Mouse (Mus musculus): ENCODE data around the gene Lpin1. TPM values are rescaled to one million over a fixed set of nuclear protein-coding genes. Genes with fewer than 3 reads are reported as not detected.
A peak's percentile ranks its signal among the peaks of the same experiment; 100 is the strongest.

Lpin1 gene
- polyA plus RNA-seq, 1 experiment from 2014 or later = 3.3 TPM

DNA sequence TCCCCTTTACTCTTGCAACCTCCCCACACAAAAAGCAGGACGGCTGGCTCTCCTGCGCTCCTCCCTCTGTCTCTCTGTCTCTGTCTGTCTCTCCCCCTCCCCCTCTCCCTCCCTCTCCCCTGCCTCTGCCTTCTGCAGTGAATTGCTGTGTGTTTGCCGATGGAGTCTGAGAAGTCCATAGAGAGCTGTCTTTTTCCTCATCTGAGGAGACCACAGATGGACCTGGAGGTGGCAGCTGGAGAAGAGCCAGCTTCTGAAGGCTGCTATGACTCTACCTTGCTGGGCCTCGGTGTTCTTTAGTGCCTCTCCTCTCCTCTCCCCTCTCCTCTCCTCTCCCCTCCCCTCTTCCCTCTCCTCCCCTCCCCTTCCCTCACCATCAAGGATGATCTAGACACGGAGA lies 5.1 kb downstream of the Lpin1 start:
- peaks cover 4% of the 10 kb centered on the region; the same call in 1 of the 2 replicates for H3K9me3 ChIP-seq
- no peak overlapping the region for H3K4me3 ChIP-seq
- no peaks in the 10 kb centered on the region for H3K27me3 ChIP-seq (ENCODE audit: insufficient read depth, poor library complexity, severe bottlenecking)
- WGBS = 72% methylated on average over 5 of the region's 5 CpGs
- H3K4me1 ChIP-seq = no peaks in the 10 kb centered on the region
- no peaks in the 10 kb centered on the region for H3K36me3 ChIP-seq
- no peak for DNase-seq (ENCODE audit: low spot score)
- H3K27ac ChIP-seq = no peak overlapping the region

DNA sequence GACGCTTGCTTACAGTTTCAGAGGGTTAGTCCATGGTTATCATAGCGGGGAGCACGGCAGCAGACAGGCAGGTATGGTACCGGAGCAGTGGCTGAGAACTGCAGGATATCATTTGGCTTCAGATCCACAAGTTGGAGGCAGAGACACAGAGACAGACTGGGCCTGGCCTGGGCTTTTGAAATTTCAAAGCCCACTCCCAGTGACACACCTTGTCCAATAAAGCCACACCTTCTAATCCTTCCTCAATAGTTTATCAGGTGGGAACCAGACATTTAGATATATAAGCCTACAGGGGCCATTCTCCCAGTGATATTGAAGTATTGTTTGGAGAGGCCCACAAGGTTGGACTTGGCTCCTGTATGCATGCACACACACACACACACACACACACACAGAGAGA lies 8.5 kb downstream of the Lpin1 start:
- no peaks in the 10 kb centered on the region for H3K27me3 ChIP-seq (ENCODE audit: insufficient read depth, poor library complexity, severe bottlenecking)
- H3K9me3 ChIP-seq = no peaks in the 10 kb centered on the region
- 77% methylated on average over 4 of the region's 4 CpGs for WGBS
- H3K27ac ChIP-seq = no peak overlapping the region
- H3K4me3 ChIP-seq = no peak overlapping the region
- no peaks in the 10 kb centered on the region for H3K4me1 ChIP-seq
- no peak for DNase-seq (ENCODE audit: low spot score)
- H3K36me3 ChIP-seq = no peaks in the 10 kb centered on the region

DNA sequence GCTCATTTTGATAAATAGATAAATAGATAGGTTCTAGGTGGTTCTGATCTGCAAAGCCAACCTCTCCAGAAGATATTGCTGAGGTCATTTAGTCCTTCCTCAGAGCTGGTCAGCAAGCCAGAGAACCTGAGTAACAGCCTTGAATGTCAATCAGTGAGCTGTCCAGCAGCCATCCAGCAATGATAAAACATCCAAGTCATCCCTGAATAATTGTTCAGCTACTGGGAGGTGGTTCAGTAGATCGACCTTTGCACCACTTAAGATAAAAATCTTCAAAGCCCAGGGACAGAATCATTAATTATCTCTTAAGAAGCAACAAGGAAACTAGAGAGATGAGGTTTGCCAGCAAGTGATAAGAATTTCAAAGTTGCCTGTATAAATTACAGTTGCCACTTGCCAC lies 10.4 kb downstream of the Lpin1 start:
- H3K4me3 ChIP-seq = no peak overlapping the region
- no peaks in the 10 kb centered on the region for H3K27me3 ChIP-seq (ENCODE audit: insufficient read depth, poor library complexity, severe bottlenecking)
- WGBS = 31% methylated on average over 1 of the region's 1 CpGs
- H3K4me1 ChIP-seq = no peaks in the 10 kb centered on the region
- no peaks in the 10 kb centered on the region for H3K36me3 ChIP-seq
- DNase-seq (ENCODE audit: low spot score) = no peak
- H3K27ac ChIP-seq = no peak overlapping the region
- no peaks in the 10 kb centered on the region for H3K9me3 ChIP-seq

DNA sequence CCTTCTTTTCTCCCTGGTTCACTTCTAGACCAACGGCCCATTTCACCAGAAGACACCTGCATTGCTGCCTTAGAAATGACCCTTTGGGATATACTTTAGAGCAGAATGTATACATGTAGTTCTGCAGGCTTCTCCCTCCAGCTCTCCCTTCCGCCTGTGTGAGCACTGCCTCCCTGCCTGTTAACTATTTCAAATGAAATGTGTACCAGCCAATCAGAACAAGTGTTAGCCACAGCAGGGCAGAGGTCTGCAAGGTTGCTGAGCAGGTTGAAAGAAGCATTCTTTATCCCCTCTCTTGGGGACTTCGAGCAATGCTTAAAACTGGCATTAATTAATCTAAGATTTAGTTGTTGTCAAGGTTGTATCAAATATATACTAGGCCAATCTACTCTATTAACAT lies 11.4 kb downstream of the Lpin1 start:
- Histone ChIP-seq H3K27ac (no peak overlapping the region), H3K27me3 (ENCODE audit: insufficient read depth, poor library complexity, severe bottlenecking) (no peaks in the 10 kb centered on the region), H3K4me3 (no peak overlapping the region), H3K9me3 (no peaks in the 10 kb centered on the region), H3K4me1 (no peaks in the 10 kb centered on the region), H3K36me3 (no peaks in the 10 kb centered on the region)
- no peak for DNase-seq (ENCODE audit: low spot score)
- whole genome bisulfite sequencing = 74% methylated on average over 3 of the region's 3 CpGs

DNA sequence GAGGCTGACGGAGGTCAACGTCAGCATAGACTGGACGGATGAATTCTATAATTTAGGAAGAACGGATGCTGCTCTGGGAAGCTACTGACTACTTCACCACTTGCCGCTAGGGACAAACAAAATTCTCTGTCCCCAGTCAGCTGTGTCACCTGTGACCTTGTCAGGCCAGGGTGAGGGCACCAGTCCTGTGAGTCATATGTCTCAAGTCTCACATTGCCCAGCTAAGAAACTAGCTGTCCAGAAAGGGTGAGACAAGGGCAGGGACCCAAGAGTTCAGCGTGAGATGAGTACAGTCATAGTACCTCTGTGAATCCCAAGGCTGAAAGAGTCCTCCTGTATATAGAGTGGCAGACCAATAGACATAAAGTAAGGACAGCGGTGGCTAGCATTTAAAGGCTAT lies 17.0 kb downstream of the Lpin1 start:
- no peaks in the 10 kb centered on the region for H3K27me3 ChIP-seq (ENCODE audit: insufficient read depth, poor library complexity, severe bottlenecking)
- DNase-seq (ENCODE audit: low spot score) = no peak
- no peak overlapping the region for H3K27ac ChIP-seq
- H3K4me1 ChIP-seq = peaks cover 40% of the 10 kb centered on the region
- no peak overlapping the region for H3K4me3 ChIP-seq
- H3K9me3 ChIP-seq = no peaks in the 10 kb centered on the region
- 82% methylated on average over 7 of the region's 7 CpGs for WGBS
- H3K36me3 ChIP-seq = no peaks in the 10 kb centered on the region

DNA sequence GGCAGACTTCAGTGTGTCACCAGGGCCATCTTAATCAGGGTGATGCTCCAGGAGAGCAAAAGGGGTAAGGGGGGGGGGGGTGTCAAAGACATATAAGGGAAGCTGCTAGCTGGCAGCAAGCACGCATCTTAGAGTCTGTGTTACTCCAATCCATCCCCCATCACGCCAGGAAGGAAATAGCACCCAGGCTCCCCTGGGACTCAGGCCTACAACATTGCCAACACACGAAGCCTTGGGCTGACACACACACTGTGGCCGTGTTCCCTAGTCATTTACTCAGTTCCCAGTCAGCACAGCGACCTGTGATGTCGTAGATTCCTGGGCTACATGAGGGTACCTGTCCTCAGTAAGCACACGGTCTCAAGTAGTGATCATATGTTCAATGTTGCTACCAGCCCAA lies 17.8 kb downstream of the Lpin1 start:
- Histone ChIP-seq H3K36me3 (no peaks in the 10 kb centered on the region), H3K9me3 (no peaks in the 10 kb centered on the region), H3K27ac (no peak overlapping the region), H3K4me1 (peaks cover 47% of the 10 kb centered on the region), H3K27me3 (ENCODE audit: insufficient read depth, poor library complexity, severe bottlenecking) (no peaks in the 10 kb centered on the region), H3K4me3 (no peak overlapping the region)
- DNase-seq (ENCODE audit: low spot score) = no peak
- WGBS = 76% methylated on average over 7 of the region's 7 CpGs

DNA sequence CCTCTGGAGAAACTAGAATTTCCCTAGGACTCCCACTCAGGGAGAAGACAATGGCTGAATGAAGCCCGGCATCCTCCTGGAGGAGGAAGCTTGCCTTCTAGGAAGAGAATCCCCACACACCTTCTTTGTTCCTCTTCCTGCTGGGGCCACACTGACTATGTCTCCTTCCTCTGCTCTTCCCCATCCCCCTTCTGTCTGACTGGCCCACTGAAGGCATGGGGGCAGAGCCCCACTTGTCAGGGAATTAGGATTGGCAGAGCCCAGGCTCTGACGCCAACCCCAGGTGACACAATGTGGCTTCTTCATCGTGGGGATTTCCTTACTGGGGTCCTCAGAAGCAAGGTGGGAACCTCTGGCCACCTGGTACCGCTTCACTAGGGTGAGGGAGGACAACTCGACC lies 18.3 kb downstream of the Lpin1 start:
- H3K4me3 ChIP-seq = no peak overlapping the region
- H3K4me1 ChIP-seq = peaks cover 50% of the 10 kb centered on the region
- 60% methylated on average over 5 of the region's 5 CpGs for WGBS

DNA sequence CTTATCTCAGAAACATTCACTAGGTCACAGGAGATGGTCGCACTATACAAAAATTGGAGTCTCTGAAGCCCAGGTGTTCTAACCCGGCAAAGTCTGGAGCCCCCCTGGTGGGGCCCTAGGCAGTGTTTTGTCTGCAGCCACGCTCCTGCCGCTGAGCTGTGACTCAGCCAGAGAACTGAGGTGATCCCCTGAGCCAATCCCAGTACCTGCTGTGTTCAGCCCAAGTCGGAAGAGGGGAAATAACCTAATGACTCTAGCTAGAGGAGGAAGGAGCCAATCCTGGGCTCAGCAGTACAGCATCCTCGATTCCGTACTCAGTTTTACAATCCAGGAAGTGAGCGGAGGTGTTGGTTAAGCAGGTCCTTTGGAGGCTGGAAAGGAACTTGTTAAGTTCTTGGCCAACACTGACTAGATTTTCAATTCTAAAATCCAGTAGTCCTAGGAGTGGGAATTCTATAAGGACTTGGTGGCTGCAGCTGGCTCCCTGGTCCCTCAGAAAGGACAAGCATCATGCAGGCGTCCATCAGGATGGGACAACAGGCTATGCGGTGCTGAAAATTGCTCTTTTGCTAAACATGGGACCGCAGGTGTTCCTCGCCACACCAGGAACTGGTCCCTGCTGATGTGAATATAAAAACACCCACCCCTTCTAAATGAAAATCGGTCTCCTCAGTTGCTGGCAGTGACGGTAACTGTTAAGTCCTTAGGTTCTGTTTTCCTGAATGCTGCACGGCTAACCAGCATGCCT lies 19.1 kb downstream of the Lpin1 start:
- Histone ChIP-seq H3K4me1 (peaks cover 50% of the 10 kb centered on the region), H3K27ac (peak overlapping the region; percentile 81), H3K9me3 (no peaks in the 10 kb centered on the region), H3K27me3 (ENCODE audit: insufficient read depth, poor library complexity, severe bottlenecking) (no peaks in the 10 kb centered on the region), H3K36me3 (no peaks in the 10 kb centered on the region), H3K4me3 (peak overlapping the region; percentile 50)
- peak; percentile 92 for DNase-seq (ENCODE audit: low spot score)
- WGBS = 13% methylated on average over 15 of the region's 15 CpGs

More for the DNA sequence above, 18.3 kb downstream of the Lpin1 start:
- DNase-seq (ENCODE audit: low spot score) = no peak
- H3K9me3 ChIP-seq = no peaks in the 10 kb centered on the region
- peak overlapping the region; percentile 81; the same call in 1 of the 2 replicates for H3K27ac ChIP-seq
- no peaks in the 10 kb centered on the region for H3K36me3 ChIP-seq
- no peaks in the 10 kb centered on the region for H3K27me3 ChIP-seq (ENCODE audit: insufficient read depth, poor library complexity, severe bottlenecking)

DNA sequence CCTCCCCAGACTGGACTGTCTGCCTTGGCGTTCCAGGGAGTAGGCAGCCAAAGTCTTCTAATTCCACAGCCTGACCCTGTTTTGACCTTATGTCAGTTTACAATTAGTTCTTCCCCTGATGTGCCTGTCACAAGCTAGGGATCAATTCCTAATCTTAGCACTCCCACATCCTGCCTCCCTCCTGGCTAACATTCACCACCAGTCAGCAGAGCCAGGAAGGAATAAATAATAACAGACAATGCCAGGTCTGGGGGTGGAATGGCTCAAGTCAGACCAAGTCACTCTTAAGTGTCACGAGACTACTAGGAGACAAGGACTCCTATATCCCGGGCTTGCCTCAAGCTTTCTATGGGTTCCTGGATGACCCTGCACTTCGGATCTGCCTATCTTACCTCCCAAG lies 20.8 kb downstream of the Lpin1 start:
- Histone ChIP-seq H3K4me3 (peak overlapping the region; percentile 90), H3K4me1 (peaks cover 50% of the 10 kb centered on the region), H3K27me3 (ENCODE audit: insufficient read depth, poor library complexity, severe bottlenecking) (no peaks in the 10 kb centered on the region), H3K36me3 (no peaks in the 10 kb centered on the region), H3K27ac (peak overlapping the region; percentile 85), H3K9me3 (no peaks in the 10 kb centered on the region)
- WGBS = 21% methylated on average over 4 of the region's 4 CpGs
- no peak for DNase-seq (ENCODE audit: low spot score)

DNA sequence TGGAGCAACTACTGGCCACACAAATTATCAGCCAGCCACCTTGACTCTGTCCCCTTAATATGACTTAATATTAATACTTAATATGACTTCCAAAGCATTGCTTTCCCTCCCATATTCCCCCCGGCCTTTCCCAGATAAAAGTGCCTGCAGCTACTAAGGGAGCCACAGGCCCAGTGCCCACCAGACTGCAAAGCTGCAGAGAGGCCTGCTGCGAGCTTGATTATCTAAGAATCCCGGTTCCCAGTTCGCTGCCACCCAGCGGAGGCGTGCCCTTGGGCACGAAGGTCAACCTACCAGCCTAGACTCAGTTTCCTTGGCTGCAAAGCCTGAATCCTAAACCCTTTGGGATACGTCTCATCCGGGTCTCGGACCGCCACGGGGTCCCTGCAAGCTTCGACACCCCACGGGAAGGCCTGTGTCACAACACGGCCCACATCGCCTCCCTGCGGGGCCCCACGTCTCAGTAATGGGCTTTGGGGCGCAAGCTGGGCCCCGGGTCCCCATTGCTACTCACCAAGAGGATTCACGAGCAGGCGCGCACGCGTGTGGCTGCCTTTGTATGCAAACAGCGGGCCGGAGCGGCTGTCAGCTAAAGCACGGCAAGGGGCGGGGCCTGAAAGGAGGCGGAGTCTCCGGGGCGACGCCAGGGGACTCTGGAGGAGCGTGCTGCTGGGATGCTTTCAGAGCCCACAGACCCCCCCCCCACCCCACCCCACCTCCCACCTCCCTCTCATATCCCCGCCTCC lies 21.4 kb downstream of the Lpin1 start:
- H3K9me3 ChIP-seq = no peaks in the 10 kb centered on the region
- H3K36me3 ChIP-seq = no peaks in the 10 kb centered on the region
- peaks cover 51% of the 10 kb centered on the region for H3K4me1 ChIP-seq
- peak overlapping the region; percentile 90 for H3K4me3 ChIP-seq
- under 1% methylated on average over 36 of the region's 36 CpGs for WGBS
- DNase-seq (ENCODE audit: low spot score) = peak; percentile 94
- no peaks in the 10 kb centered on the region for H3K27me3 ChIP-seq (ENCODE audit: insufficient read depth, poor library complexity, severe bottlenecking)
- peak overlapping the region; percentile 85 for H3K27ac ChIP-seq

DNA sequence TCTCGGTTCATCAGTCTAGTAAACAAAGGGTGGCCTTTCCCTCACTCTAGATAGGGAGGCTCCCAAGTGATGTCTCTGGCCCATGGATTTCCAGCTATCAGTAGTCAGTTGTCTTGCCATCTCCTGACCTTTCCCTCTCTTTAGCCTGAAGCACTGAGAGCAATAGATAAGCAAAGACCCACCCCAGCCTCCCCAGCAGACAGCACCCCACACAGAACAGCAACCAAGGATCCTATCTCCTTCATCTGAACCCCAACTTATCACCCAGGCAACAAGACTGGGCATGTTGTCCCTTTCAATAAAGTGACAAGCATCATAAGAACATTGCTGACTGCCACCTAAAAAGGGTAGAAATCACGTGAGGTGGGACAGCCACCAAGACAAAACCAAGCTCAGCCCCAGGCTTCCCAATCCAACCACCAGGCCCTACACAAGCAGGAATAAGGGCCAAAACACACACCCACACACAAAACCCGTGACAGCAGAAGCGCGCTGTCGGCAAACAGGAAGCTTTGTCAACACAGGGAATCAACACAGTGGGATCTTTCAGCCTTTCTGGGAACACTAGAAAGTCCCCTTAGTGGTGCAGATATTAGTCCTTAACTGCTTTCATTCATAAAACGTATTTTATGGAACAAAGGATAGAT lies 22.2 kb downstream of the Lpin1 start:
- Histone ChIP-seq H3K4me3 (peak overlapping the region; percentile 90), H3K27me3 (ENCODE audit: insufficient read depth, poor library complexity, severe bottlenecking) (no peaks in the 10 kb centered on the region), H3K4me1 (peaks cover 56% of the 10 kb centered on the region), H3K27ac (peak overlapping the region; percentile 85), H3K36me3 (no peaks in the 10 kb centered on the region), H3K9me3 (no peaks in the 10 kb centered on the region)
- DNase-seq (ENCODE audit: low spot score) = no peak
- 13% methylated on average over 7 of the region's 7 CpGs for WGBS

DNA sequence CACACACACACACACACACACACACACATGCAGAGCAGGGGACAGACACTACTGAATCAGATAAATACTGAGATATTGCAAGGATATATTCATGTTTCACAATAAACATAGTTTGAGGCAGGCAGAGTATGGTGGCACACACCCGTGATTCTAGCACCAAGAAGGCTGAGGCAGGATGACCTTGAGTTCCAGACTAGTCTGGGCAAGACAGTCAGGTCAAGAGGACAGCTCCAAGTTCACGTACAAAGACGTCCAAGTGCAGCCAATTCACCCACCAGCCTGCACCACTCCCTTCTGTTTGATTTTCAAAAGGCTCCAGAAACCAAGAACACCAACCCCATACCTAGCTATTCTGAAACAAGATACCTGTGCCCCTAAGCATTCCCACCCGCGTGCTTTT lies 23.0 kb downstream of the Lpin1 start:
- no peaks in the 10 kb centered on the region for H3K36me3 ChIP-seq
- no peak overlapping the region for H3K4me3 ChIP-seq
- whole genome bisulfite sequencing = 64% methylated on average over 5 of the region's 5 CpGs
- no peak overlapping the region for H3K27ac ChIP-seq
- no peak for DNase-seq (ENCODE audit: low spot score)
- H3K27me3 ChIP-seq (ENCODE audit: insufficient read depth, poor library complexity, severe bottlenecking) = no peaks in the 10 kb centered on the region
- peaks cover 56% of the 10 kb centered on the region for H3K4me1 ChIP-seq
- no peaks in the 10 kb centered on the region for H3K9me3 ChIP-seq

DNA sequence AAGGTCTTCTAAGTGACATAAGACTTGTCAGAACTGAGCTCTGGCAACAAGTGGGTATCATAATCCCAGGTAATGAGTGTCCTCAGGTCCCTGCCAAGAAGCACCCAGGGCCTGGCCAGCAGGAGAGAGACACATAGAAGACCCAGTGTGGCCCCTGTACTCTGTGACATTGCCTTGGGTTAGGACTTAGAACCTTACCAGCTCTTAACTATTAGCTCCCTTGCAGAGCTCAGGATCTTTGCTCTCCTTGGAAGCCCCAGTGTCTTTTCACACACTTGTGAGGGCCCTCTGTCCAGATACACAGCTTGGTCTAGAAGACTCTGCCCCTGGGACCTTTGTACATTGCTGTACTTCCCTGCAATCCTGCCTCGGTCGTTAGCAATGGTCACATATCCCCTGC lies 23.7 kb downstream of the Lpin1 start:
- H3K27ac ChIP-seq = no peak overlapping the region
- no peaks in the 10 kb centered on the region for H3K36me3 ChIP-seq
- 81% methylated on average over 2 of the region's 2 CpGs for WGBS
- peaks cover 50% of the 10 kb centered on the region for H3K4me1 ChIP-seq
- no peaks in the 10 kb centered on the region for H3K9me3 ChIP-seq
- H3K4me3 ChIP-seq = no peak overlapping the region
- DNase-seq (ENCODE audit: low spot score) = no peak
- H3K27me3 ChIP-seq (ENCODE audit: insufficient read depth, poor library complexity, severe bottlenecking) = no peaks in the 10 kb centered on the region
